Mouse (Mus musculus): ENCODE data around the gene Fxyd4.
A peak's percentile ranks its signal among the peaks of the same experiment; 100 is the strongest.

Gene Fxyd4

DNA sequence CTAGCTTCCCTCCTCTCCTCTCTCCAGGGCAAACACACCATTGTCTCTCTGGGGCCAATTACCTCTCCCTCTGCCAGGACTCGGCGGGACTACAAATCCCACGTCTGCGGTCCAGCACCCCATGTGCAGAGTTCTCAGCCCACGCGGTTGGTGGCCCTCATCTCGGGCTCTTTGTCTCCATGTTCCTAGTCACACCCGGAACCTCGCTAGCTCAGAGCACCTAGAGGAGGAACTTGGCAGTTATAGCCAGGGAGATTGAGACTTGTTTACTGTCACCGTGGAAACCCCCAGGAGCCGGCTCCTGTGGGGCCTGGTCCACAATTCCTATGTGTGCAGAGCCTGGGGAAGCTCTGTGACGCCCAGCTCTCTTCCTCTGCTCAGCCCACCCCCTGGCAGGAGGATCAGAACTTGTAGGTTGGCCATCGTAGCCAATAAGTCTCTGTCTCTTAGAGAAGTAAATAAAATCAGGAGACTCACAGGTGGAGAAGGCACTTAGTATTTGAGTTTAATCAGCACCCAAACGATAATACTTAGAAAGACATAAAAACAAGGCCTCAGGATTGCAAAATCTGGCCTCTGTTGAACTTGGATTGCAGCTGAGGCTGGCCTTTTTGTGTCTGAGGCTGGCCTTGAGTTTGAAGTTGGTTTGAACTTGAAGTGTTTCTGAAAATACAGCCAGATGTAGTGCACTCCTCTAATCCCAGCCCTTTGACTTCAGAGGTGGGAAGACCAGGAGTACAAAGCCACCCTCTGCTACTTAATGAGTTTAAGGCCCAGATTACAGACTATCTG lies 45.9 kb downstream of the Fxyd4 start:
- DNase-seq (ENCODE audit: low spot score): no peak

GRCm38 (mm10) chr6:117890257-117890656 lies 47.2 kb downstream of the Fxyd4 start:
- DNase-seq (ENCODE audit: low spot score): no peak

- DNase-seq (ENCODE audit: low spot score): no peak
Observed at GRCm38 (mm10) chr6:117888642-117889096, 48.8 kb downstream of the Fxyd4 start.

DNA sequence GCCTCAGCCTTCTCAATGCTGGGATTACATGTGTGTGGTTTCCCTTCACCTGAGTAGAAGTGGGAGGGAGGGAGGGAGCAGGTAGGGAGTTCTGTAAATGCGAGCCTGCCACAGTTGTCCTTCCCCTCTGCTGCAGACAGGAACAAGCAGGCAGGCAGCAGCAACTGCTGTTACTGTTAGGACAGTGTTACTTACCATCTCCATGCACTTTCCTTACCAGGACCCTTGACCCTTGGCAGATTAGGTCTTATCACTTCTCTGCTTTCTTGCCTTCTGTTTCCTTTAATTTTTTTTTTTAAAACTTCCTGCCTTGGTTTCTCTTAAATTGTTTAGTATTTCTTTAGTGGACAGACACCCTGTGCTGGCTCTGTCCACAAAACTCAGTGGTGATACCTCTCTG lies 49.5 kb downstream of the Fxyd4 start:
- DNase-seq (ENCODE audit: low spot score): no peak

- peak; percentile 34 for DNase-seq (ENCODE audit: low spot score)
Observed at GRCm38 (mm10) chr6:117885943-117886342, 51.5 kb downstream of the Fxyd4 start.
